Mouse (Mus musculus): ENCODE data around the gene Lyz2.
"Not testable (repeated sequence)": the region's sequence is repeated elsewhere in the genome, so short reads cannot be mapped to it uniquely, and the experiment has no call there.

DNA sequence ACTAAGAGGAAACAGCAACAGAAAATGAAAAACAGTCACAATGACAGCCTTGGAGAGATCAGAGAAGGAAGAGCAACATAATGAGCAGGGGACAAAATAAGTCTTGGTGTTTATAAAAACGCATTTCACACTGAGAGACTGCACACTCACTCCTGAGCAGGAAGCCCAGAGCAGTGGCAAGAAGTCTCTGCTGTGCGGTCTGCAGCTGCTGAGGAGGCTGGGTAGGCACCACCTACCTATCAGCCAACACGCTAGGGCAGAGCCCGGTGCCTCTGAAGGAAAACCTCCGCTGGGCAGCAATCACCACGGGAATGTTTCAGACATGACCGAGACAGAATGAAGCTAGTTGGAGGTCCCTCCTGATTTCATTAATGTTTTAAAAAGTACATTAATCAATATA lies 3.5 kb upstream of the Lyz2 start:
- not testable (repeated sequence) for TF ChIP-seq CTCF (IDR thresholded peaks at IDR 0.05); EP300 (IDR thresholded peaks at IDR 0.05; ENCODE audit: insufficient read depth, low read depth, low read length)
